ENCODE assay signal across 15 mouse cellular contexts in genomic region chr13:5628124-5628523, GRCm38 (mm10).
"Had no signal": no experiment of that assay in that cellular context is flagged by ENCODE, and none has a peak within 500 bp of the region (broad histone marks: within the 10 kb centered on the region; RNA-seq: fewer than 3 reads in every experiment).

No protein-coding gene starts in this region.

- H3K36me3 ChIP-seq: kidney, embryonic 15.5 days; limb, embryonic 13.5 days; midbrain, embryonic 10.5 days; neural tube, embryonic 15.5 days had no signal

- H3K9ac ChIP-seq: kidney, embryonic 15.5 days; limb, embryonic 13.5 days; liver, embryonic 14.5 days; neural tube, embryonic 15.5 days had no signal

- H3K27me3 ChIP-seq: kidney, embryonic 15.5 days; limb, embryonic 13.5 days; neural tube, embryonic 15.5 days had no signal

- H3K9me3 ChIP-seq: kidney, embryonic 15.5 days; limb, embryonic 13.5 days; midbrain, embryonic 10.5 days; neural tube, embryonic 15.5 days had no signal

- H3K4me1 ChIP-seq: kidney, embryonic 15.5 days; limb, embryonic 13.5 days; midbrain, embryonic 10.5 days; neural tube, embryonic 15.5 days had no signal

- DNase-seq: kidney, postnatal 14 days; left cerebral cortex, postnatal 4 days; lung, adult 2 months; lung, postnatal 4 days; midbrain, embryonic 14.5 days; right cerebral cortex, adult 18-20 months; right cerebral cortex, postnatal 25 days; thymus, postnatal 4 days had no signal

- H3K4me2 ChIP-seq: kidney, embryonic 15.5 days; limb, embryonic 13.5 days; neural tube, embryonic 15.5 days had no signal

- H3K4me3 ChIP-seq: kidney, embryonic 15.5 days; limb, embryonic 13.5 days; midbrain, embryonic 10.5 days; myocyte; neural tube, embryonic 15.5 days had no signal

- H3K27ac ChIP-seq: kidney, embryonic 15.5 days; limb, embryonic 13.5 days; liver, embryonic 14.5 days; midbrain, embryonic 10.5 days; neural tube, embryonic 15.5 days; stomach, postnatal 0 days had no signal
